Mouse (Mus musculus) testis, adult 2 months (tissue): Measurements from ENCODE around the gene Sptlc2. TPM values are rescaled to one million over a fixed set of nuclear protein-coding genes. Genes with fewer than 3 reads are reported as not detected.
A peak's percentile ranks its signal among the peaks of the same experiment; 100 is the strongest.

Experiments used
- H3K27ac ChIP-seq: fragments of 200-500 bp; 2 replicates; pipeline ENCODE4 v1.5.1; 2012; ENCODE audit warnings: low read depth, low read length; ENCODE audit not compliant: control insufficient read depth, insufficient read depth
- H3K27me3 ChIP-seq: fragments of 200-500 bp; 2 replicates; pipeline ENCODE4 v1.6.1; 2012; ENCODE audit warnings: mild to moderate bottlenecking, low read length, moderate library complexity; ENCODE audit not compliant: control insufficient read depth, insufficient read depth
- H3K36me3 ChIP-seq: fragments of 200-500 bp; 2 replicates; pipeline ENCODE4 v1.6.1; 2012; ENCODE audit warnings: mild to moderate bottlenecking, low read length; ENCODE audit not compliant: control insufficient read depth, insufficient read depth
- H3K4me1 ChIP-seq: fragments of 200-500 bp; 2 replicates; pipeline ENCODE4 v1.6.1; 2012; ENCODE audit warnings: low read length; ENCODE audit not compliant: control insufficient read depth, insufficient read depth
- H3K4me3 ChIP-seq: fragments of 200-500 bp; 2 replicates; pipeline ENCODE4 v1.5.1; 2012; ENCODE audit warnings: low read depth, mild to moderate bottlenecking, low read length, moderate library complexity, mixed read lengths; ENCODE audit not compliant: control insufficient read depth
- CTCF ChIP-seq: fragments of 200-500 bp; IDR thresholded peaks from 2 replicates; pipeline ENCODE4 v1.5.1; 2012; ENCODE audit warnings: low read depth, mild to moderate bottlenecking, inconsistent platforms, low read length, moderate library complexity; ENCODE audit not compliant: control insufficient read depth, insufficient read depth, insufficient replicate concordance
- POLR2A ChIP-seq: fragments of 200-500 bp; IDR thresholded peaks from 2 replicates; pipeline ENCODE4 v1.6.1; 2012; ENCODE audit warnings: low read depth, mild to moderate bottlenecking, inconsistent platforms, low read length, moderate library complexity; ENCODE audit not compliant: control insufficient read depth
- polyA plus RNA-seq: library from polyadenylated mRNA; depleted of rRNA; stranded (reverse); fragments of >200 nt; gene quantifications from 2 replicates; pipeline ENCODE4 v1.2.3, GENCODE M21; 2012

Sptlc2 gene
- polyA plus RNA-seq, 1 experiment, result 9.4 TPM

- H3K4me1 ChIP-seq, result peaks cover 1% of the 10 kb centered on the region; the same call in 1 of the 2 replicates
- H3K4me3 ChIP-seq, result no peak overlapping the region
- no peaks in the 10 kb centered on the region for H3K27me3 ChIP-seq
- no peak overlapping the region for H3K27ac ChIP-seq
- TF ChIP-seq POLR2A (no peak), CTCF (no peak)
- H3K36me3 ChIP-seq, result no peaks in the 10 kb centered on the region
Measured at GRCm38 (mm10) chr12:87394316-87394715, 6.2 kb upstream of the Sptlc2 start.

DNA sequence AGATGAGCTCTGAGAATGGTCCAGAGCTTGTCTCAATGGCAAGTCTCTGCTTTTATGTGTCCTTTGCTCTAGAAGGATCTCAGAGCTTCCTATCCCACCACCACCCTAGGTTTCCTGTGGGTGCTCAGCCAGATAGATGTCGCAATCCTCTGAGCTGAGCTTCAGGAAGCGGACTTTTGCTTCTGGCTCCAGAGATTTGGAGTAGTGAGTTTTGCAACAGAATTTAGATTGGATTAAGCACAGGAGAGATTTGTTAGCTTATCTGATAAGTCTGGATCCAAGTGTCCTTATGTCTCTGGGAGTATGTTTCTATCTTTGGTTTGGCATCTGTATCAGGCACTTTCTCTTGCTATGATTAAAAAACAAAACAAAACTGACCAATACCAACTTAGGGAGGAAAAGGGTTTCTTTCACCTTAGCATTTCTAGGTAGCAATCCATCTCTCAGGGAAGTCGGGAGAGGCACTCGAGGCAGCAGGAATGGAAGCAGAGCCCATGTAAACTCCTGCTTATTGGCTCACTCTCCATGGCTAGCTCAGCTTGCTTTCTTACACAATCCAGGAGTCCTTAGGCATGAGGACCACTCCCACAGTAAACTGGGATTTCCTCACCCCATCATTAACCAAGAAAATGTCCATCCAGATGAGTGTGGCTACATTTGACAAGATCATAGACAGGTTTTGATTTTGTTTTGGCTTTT is 5.4 kb upstream of the Sptlc2 start:
- no peak for TF ChIP-seq CTCF
- H3K36me3 ChIP-seq, result no peaks in the 10 kb centered on the region

GRCm38 (mm10) chr12:87391355-87391754 is 3.2 kb upstream of the Sptlc2 start:
- no peaks in the 10 kb centered on the region for H3K36me3 ChIP-seq

More for the DNA sequence above, 5.4 kb upstream of the Sptlc2 start:
- Histone ChIP-seq H3K27me3 (no peaks in the 10 kb centered on the region), H3K27ac (no peak overlapping the region), H3K4me3 (no peak overlapping the region), H3K4me1 (peaks cover 2% of the 10 kb centered on the region; the same call in 1 of the 2 replicates)

DNA sequence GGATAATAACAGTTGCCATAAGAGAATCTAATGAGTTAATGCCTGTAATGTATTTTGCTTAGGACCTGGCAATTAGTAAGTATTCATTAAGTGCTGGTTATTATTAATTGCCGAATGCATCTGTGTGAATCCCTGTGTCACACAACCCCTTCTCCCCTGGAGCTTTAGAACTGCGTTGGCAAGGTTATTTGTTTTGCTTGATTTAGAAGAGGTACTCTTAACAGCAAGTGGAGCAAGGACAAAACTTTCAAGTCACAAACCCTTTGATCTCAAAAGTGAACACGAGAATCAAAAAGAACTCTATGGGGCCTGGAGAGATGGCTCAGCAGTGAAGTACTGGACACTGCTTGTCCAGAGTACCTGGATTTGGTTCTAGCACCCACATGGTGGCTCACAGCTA is 1.1 kb upstream of the Sptlc2 start:
- Histone ChIP-seq H3K27ac (no peak overlapping the region), H3K4me3 (no peak overlapping the region), H3K4me1 (peaks cover 8% of the 10 kb centered on the region), H3K36me3 (no peaks in the 10 kb centered on the region), H3K27me3 (no peaks in the 10 kb centered on the region)
- TF ChIP-seq POLR2A, result no peak
- no peak for TF ChIP-seq CTCF

More at GRCm38 (mm10) chr12:87391355-87391754, 3.2 kb upstream of the Sptlc2 start:
- H3K27me3 ChIP-seq, result no peaks in the 10 kb centered on the region
- H3K4me1 ChIP-seq, result peaks cover 8% of the 10 kb centered on the region
- TF ChIP-seq POLR2A, result no peak
- TF ChIP-seq CTCF, result no peak
- no peak overlapping the region for H3K27ac ChIP-seq
- no peak overlapping the region for H3K4me3 ChIP-seq

DNA sequence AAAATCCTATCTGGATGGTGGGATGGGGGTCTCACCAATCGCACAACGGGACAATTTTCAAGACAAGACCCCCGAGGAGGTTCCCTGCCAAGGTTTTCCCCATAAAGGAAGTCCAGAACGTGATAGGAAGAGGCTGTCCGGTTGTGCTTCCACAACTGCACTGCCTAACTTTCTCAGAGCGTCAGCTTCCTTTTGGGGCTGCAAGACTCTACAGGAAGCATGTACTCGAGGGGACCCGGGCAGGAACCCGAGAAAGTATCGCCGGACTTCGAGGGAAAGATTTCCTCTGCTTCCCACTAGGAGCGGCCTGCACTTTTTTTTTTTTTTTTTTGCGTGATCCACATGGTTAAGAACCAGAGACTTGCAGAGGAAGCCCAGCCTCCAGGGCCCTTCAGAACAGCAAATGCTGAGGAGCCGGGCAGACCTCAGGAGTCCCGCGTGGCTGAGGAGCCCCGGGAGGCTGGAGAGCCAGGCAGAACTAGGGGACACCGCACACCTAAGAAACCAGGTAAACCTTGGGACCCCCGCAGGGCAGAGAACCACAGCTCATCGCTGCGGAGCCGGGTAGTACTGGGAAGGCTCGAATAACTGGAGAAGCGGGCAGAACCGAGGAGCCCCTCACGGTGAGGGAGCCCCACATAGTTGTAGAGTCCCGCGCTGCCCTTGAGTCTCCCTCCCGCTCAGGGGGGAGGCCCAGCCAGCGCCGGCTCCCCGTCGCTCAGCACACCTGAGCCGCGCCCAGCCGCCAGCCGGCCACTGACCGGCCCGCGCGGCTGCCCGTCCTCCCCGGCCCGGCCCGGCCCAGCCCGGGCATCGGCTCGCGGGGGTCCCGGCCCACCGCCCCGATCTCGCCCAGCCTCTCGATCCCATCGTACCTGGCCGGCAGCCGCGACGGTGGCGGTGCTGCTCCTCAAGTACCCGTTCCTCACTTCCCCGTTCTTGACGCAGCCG is 709 bp downstream of the Sptlc2 start:
- Histone ChIP-seq H3K4me1 (peaks cover 8% of the 10 kb centered on the region), H3K4me3 (peak overlapping the region; percentile 98), H3K27me3 (no peaks in the 10 kb centered on the region), H3K27ac (peak overlapping the region; percentile 88), H3K36me3 (no peaks in the 10 kb centered on the region)
- TF ChIP-seq POLR2A (no peak), CTCF (no peak)

DNA sequence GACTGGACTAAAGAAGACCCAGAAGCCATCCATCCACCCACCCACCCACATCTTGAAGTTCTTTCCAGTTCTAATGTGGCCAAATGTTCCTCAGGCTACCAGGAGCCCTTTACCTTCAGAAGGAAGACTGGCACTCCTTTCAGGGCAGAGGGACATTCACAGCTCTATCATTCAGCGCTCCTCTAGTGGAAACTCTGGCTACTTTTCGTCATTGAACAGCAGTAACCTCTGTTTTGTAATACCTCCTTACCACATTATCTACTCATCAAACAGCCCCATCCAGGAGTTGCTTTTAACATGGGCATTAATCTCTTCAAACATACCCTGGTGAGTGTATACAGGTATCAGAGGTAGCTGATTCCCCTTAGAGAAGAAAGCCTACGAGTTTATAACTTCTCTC is 3.1 kb downstream of the Sptlc2 start:
- peaks cover 8% of the 10 kb centered on the region for H3K4me1 ChIP-seq
- H3K4me3 ChIP-seq, result no peak overlapping the region
- TF ChIP-seq POLR2A, result no peak
- TF ChIP-seq CTCF, result no peak
- no peaks in the 10 kb centered on the region for H3K27me3 ChIP-seq
- H3K36me3 ChIP-seq, result no peaks in the 10 kb centered on the region
- H3K27ac ChIP-seq, result no peak overlapping the region

GRCm38 (mm10) chr12:87381380-87381682 is 6.8 kb downstream of the Sptlc2 start:
- H3K36me3 ChIP-seq, result no peaks in the 10 kb centered on the region
- no peak overlapping the region; the same call in 1 of the 2 replicates for H3K27ac ChIP-seq
- no peaks in the 10 kb centered on the region for H3K4me1 ChIP-seq
- H3K4me3 ChIP-seq, result no peak overlapping the region
- TF ChIP-seq POLR2A, result no peak
- no peaks in the 10 kb centered on the region for H3K27me3 ChIP-seq
